Mouse (Mus musculus) layer of hippocampus, adult 2 months (tissue): ENCODE data around the gene Ddost. TPM values are rescaled to one million over a fixed set of nuclear protein-coding genes. Genes with fewer than 3 reads are reported as not detected.

Experiments
- DNase-seq, 2 experiments: peaks; one replicate each; pipeline ENCODE4 v3.0.0; 2022; ENCODE audit warnings: low spot score in 2 of 2
- H3K27ac ChIP-seq: fragments of 200-600 bp; 2 replicates; pipeline ENCODE4 v1.8.1; 2022
- H3K4me3 ChIP-seq: fragments of 200-600 bp; 2 replicates; pipeline ENCODE4 v1.8.1; 2022; ENCODE audit warnings: mild to moderate bottlenecking
- CTCF ChIP-seq: fragments of 200-600 bp; conservative IDR thresholded peaks from 2 replicates; pipeline ENCODE4 v1.8.1; 2022; ENCODE audit warnings: antibody characterized with exemption, mild to moderate bottlenecking, moderate library complexity
- long read RNA-seq, 2 experiments: library from polyadenylated mRNA; stranded (forward); transcript quantifications; one replicate each; pipeline ENCODE4 v2.0.0; 2021; ENCODE audit warnings: borderline mapping rate in 2 of 2
- total RNA-seq, 2 experiments: library from RNA; stranded (reverse); gene quantifications; 2 replicates each; pipeline ENCODE4 v1.2.3; 2021

Gene Ddost
- total RNA-seq, result 10 to 100 TPM; 93.1 to 93.5 TPM
- long read RNA-seq, experiment 1, transcript Ddost-201 (11 exons, 2,120 nt), result major isoform, 132 of 146 reads
- long read RNA-seq, experiment 1, partial matches to known transcripts, result 9 of 146 reads
- long read RNA-seq, experiment 1, other reads (novel, unspliced or antisense), result 5 of 146 reads
- long read RNA-seq, experiment 2, transcript Ddost-201 (11 exons, 2,120 nt), result major isoform, 211 of 240 reads
- long read RNA-seq, experiment 2, partial matches to known transcripts, result 18 of 240 reads
- long read RNA-seq, experiment 2, other reads (novel, unspliced or antisense), result 11 of 240 reads

GRCm38 (mm10) chr4:138304340-138305104 is at the start of gene Ddost:
Gene Ddost (plus strand): TSS chr4:138304730.
- peak; percentile 98 to 99 for DNase-seq
- 0 out of 2 replicates have a peak, but pooled peaks have one; percentile 9 for TF ChIP-seq CTCF

GRCm38 (mm10) chr4:138257116-138257687 is 47.3 kb upstream of the Ddost start:
- DNase-seq, result no peak
- Histone ChIP-seq H3K4me3 (no peak overlapping the region), H3K27ac (no peak overlapping the region)
- TF ChIP-seq CTCF, result no peak

More at GRCm38 (mm10) chr4:138304340-138305104, at the start of gene Ddost:
- peak within 1 kb of the TSS; percentile 95 for H3K27ac ChIP-seq
- peak within 1 kb of the TSS; percentile 83 for H3K4me3 ChIP-seq

GRCm38 (mm10) chr4:138258663-138259062 is 45.9 kb upstream of the Ddost start:
- no peak overlapping the region for H3K27ac ChIP-seq
- no peak for DNase-seq
- TF ChIP-seq CTCF, result no peak

GRCm38 (mm10) chr4:138259482-138259881 is 45.0 kb upstream of the Ddost start:
- Histone ChIP-seq H3K4me3 (no peak overlapping the region), H3K27ac (no peak overlapping the region)
- no peak for DNase-seq
- TF ChIP-seq CTCF, result no peak

More at GRCm38 (mm10) chr4:138258663-138259062, 45.9 kb upstream of the Ddost start:
- no peak overlapping the region for H3K4me3 ChIP-seq

- peak; percentile 69 for TF ChIP-seq CTCF
These were observed 42.5 kb upstream of the Ddost start for GRCm38 (mm10) chr4:138261843-138262681.

GRCm38 (mm10) chr4:138267869-138268268 is 36.7 kb upstream of the Ddost start:
- TF ChIP-seq CTCF, result no peak
- no peak overlapping the region for H3K4me3 ChIP-seq

More at GRCm38 (mm10) chr4:138261843-138262681, 42.5 kb upstream of the Ddost start:
- DNase-seq, result peak; percentile 82 to 90
- peak overlapping the region; percentile 82 for H3K27ac ChIP-seq
- H3K4me3 ChIP-seq, result peak overlapping the region; percentile 79

GRCm38 (mm10) chr4:138272011-138272997 is 32.2 kb upstream of the Ddost start:
- DNase-seq, result peak; percentile 43 to 65
- Histone ChIP-seq H3K4me3 (no peak overlapping the region), H3K27ac (peak overlapping the region; percentile 87)
- TF ChIP-seq CTCF, result no peak

More at GRCm38 (mm10) chr4:138267869-138268268, 36.7 kb upstream of the Ddost start:
- H3K27ac ChIP-seq, result no peak overlapping the region
- no peak for DNase-seq

GRCm38 (mm10) chr4:138278346-138278745 is 26.2 kb upstream of the Ddost start:
- TF ChIP-seq CTCF, result no peak
- H3K4me3 ChIP-seq, result no peak overlapping the region
- no peak for DNase-seq
- H3K27ac ChIP-seq, result peak overlapping the region; percentile 57

GRCm38 (mm10) chr4:138282834-138283233 is 21.7 kb upstream of the Ddost start:
- DNase-seq, result peak; percentile 55 to 80
- Histone ChIP-seq H3K27ac (no peak overlapping the region), H3K4me3 (no peak overlapping the region)
- peak; percentile 94 for TF ChIP-seq CTCF

GRCm38 (mm10) chr4:138286411-138286810 is 18.1 kb upstream of the Ddost start:
- no peak for DNase-seq
- TF ChIP-seq CTCF, result no peak
- H3K27ac ChIP-seq, result no peak overlapping the region
- H3K4me3 ChIP-seq, result no peak overlapping the region

- no peak for TF ChIP-seq CTCF
- H3K27ac ChIP-seq, result no peak overlapping the region
- H3K4me3 ChIP-seq, result no peak overlapping the region
- no peak for DNase-seq
These were observed 15.8 kb upstream of the Ddost start for GRCm38 (mm10) chr4:138288691-138289090.
